Mouse (Mus musculus) MEL (cell line): Measurements from ENCODE around the gene Nlgn3. TPM values are rescaled to one million over a fixed set of nuclear protein-coding genes. Genes with fewer than 3 reads are reported as not detected.

ENCODE experiments used
- DNase-seq: peaks from one replicate; pipeline ENCODE4 v3.0.0; 2011; ENCODE audit warnings: low read depth, low spot score
- H3K27ac ChIP-seq: 2 replicates; pipeline ENCODE4 v1.5.1; 2012; ENCODE audit warnings: low read depth, mild to moderate bottlenecking, control low read depth, low read length, moderate library complexity; ENCODE audit not compliant: control insufficient read depth
- H3K27me3 ChIP-seq, 2 experiments: fragments of 150-350 bp in 1 of 2; sonication (generic) in 1 of 2; 2 replicates each; pipeline ENCODE4 v1.6.1; 2012; ENCODE audit warnings: low read length in 2 of 2, mild to moderate bottlenecking in 2 of 2, improper control_type of control experiment in 1 of 2, moderate library complexity in 1 of 2; ENCODE audit not compliant: insufficient read depth in 2 of 2, control insufficient read depth in 1 of 2
- H3K36me3 ChIP-seq, 2 experiments: 2 replicates each; pipeline ENCODE4 v1.6.1; 2012 to 2014; ENCODE audit warnings: low read length in 2 of 2, improper control_type of control experiment in 1 of 2, inconsistent platforms in 1 of 2, mild to moderate bottlenecking in 1 of 2; ENCODE audit not compliant: insufficient read depth in 2 of 2, control insufficient read depth in 1 of 2
- H3K4me1 ChIP-seq, 2 experiments: fragments of 150-350 bp in 1 of 2; sonication (generic) in 1 of 2; 2 replicates each; pipeline ENCODE4 v1.6.1; 2012; ENCODE audit warnings: low read length in 2 of 2, improper control_type of control experiment in 1 of 2, mild to moderate bottlenecking in 1 of 2; ENCODE audit not compliant: insufficient read depth in 2 of 2, control insufficient read depth in 1 of 2
- H3K4me3 ChIP-seq, 2 experiments: fragments of 150-350 bp in 1 of 2; sonication (generic) in 1 of 2; 2 replicates each; pipeline ENCODE4 v1.5.1; 2012; ENCODE audit warnings: low read depth in 2 of 2, low read length in 2 of 2, mild to moderate bottlenecking in 2 of 2, moderate library complexity in 2 of 2, control low read depth in 1 of 2, improper control_type of control experiment in 1 of 2; ENCODE audit not compliant: control insufficient read depth in 1 of 2, insufficient read depth in 1 of 2
- H3K79me2 ChIP-seq: 2 replicates; pipeline ENCODE4 v1.6.1; 2012; ENCODE audit warnings: mild to moderate bottlenecking, low read length, moderate library complexity; ENCODE audit not compliant: control insufficient read depth, poor library complexity, insufficient read depth
- H3K9ac ChIP-seq: 2 replicates; pipeline ENCODE4 v1.6.1; 2012; ENCODE audit warnings: low read depth, mild to moderate bottlenecking, control low read depth, low read length, moderate library complexity; ENCODE audit not compliant: control insufficient read depth, poor library complexity, severe bottlenecking
- H3K9me3 ChIP-seq: fragments of 150-350 bp; sonication (generic); replicated peaks from 2 replicates; pipeline ENCODE4 v1.6.1; 2012; ENCODE audit warnings: mild to moderate bottlenecking, low read length, improper control_type of control experiment, moderate library complexity; ENCODE audit not compliant: insufficient read depth
- BHLHE40 ChIP-seq: IDR thresholded peaks from 2 replicates; pipeline ENCODE4 v1.6.1; 2012; ENCODE audit warnings: low read depth, mild to moderate bottlenecking, inconsistent platforms, low read length, improper control_type of control experiment, borderline replicate concordance
- CHD1 ChIP-seq: IDR thresholded peaks from 2 replicates; pipeline ENCODE4 v1.6.1; 2012; ENCODE audit warnings: low read depth, mild to moderate bottlenecking, inconsistent platforms, low read length, improper control_type of control experiment
- CHD2 ChIP-seq: IDR thresholded peaks from 2 replicates; pipeline ENCODE4 v1.6.1; 2011; ENCODE audit warnings: low read length, improper control_type of control experiment
- CTCF ChIP-seq, 3 experiments: IDR thresholded peaks in 2 of 3; conservative IDR thresholded peaks in 1 of 3; 2 replicates each; pipeline ENCODE4 v1.5.1; 2011 to 2012; ENCODE audit warnings: low read length in 3 of 3, low read depth in 2 of 3, mild to moderate bottlenecking in 2 of 3, improper control_type of control experiment in 1 of 3, inconsistent platforms in 1 of 3, mixed read lengths in 1 of 3, moderate library complexity in 1 of 3; ENCODE audit not compliant: control insufficient read depth in 1 of 3, insufficient read depth in 1 of 3, poor library complexity in 1 of 3, severe bottlenecking in 1 of 3
- E2F4 ChIP-seq: IDR thresholded peaks from 2 replicates; pipeline ENCODE4 v1.6.1; 2011; ENCODE audit warnings: low read depth, low read length, improper control_type of control experiment, borderline replicate concordance
- ELF1 ChIP-seq: IDR thresholded peaks from 2 replicates; pipeline ENCODE4 v1.6.1; 2014; ENCODE audit warnings: low read depth, mild to moderate bottlenecking, inconsistent platforms, low read length, improper control_type of control experiment, moderate library complexity
- EP300 ChIP-seq, 2 experiments: IDR thresholded peaks; 2 replicates each; pipeline ENCODE4 v1.6.1; 2011; ENCODE audit warnings: improper control_type of control experiment in 2 of 2, low read length in 2 of 2, low read depth in 1 of 2, mild to moderate bottlenecking in 1 of 2
- ETS1 ChIP-seq: IDR thresholded peaks from 2 replicates; pipeline ENCODE4 v1.6.1; 2012; ENCODE audit warnings: low read depth, mild to moderate bottlenecking, inconsistent platforms, low read length, improper control_type of control experiment, moderate library complexity
- GABPA ChIP-seq: IDR thresholded peaks from 2 replicates; pipeline ENCODE4 v1.6.1; 2012; ENCODE audit warnings: low read depth, mild to moderate bottlenecking, inconsistent platforms, low read length, improper control_type of control experiment, moderate library complexity
- GATA1 ChIP-seq: IDR thresholded peaks from 2 replicates; pipeline ENCODE4 v1.6.1; 2011; ENCODE audit warnings: low read depth, low read length, improper control_type of control experiment
- HCFC1 ChIP-seq: IDR thresholded peaks from 2 replicates; pipeline ENCODE4 v1.6.1; 2012; ENCODE audit warnings: low read depth, mild to moderate bottlenecking, inconsistent platforms, low read length, improper control_type of control experiment, moderate library complexity
- JUND ChIP-seq: IDR thresholded peaks from 2 replicates; pipeline ENCODE4 v1.6.1; 2011; ENCODE audit warnings: low read depth, mild to moderate bottlenecking, improper control_type of control experiment, low read length
- KAT2A ChIP-seq: conservative IDR thresholded peaks from 2 replicates; pipeline ENCODE4 v1.6.1; 2012; ENCODE audit warnings: low read depth, low read length, improper control_type of control experiment, inconsistent platforms
- MAFK ChIP-seq: IDR thresholded peaks from 2 replicates; pipeline ENCODE4 v1.6.1; 2011; ENCODE audit warnings: low read depth, mild to moderate bottlenecking, low read length, improper control_type of control experiment, borderline replicate concordance
- MAX ChIP-seq: IDR thresholded peaks from 2 replicates; pipeline ENCODE4 v1.6.1; 2011; ENCODE audit warnings: low read length, improper control_type of control experiment
- MAZ ChIP-seq: IDR thresholded peaks from 2 replicates; pipeline ENCODE4 v1.6.1; 2012; ENCODE audit warnings: low read depth, mild to moderate bottlenecking, inconsistent platforms, low read length, improper control_type of control experiment
- MXI1 ChIP-seq: IDR thresholded peaks from 2 replicates; pipeline ENCODE4 v1.6.1; 2011; ENCODE audit warnings: mild to moderate bottlenecking, low read depth, low read length, improper control_type of control experiment
- MYB ChIP-seq: IDR thresholded peaks from 2 replicates; pipeline ENCODE4 v1.6.1; 2011; ENCODE audit warnings: mild to moderate bottlenecking, low read depth, low read length, improper control_type of control experiment
- MYC ChIP-seq: IDR thresholded peaks from 2 replicates; pipeline ENCODE4 v1.6.1; 2011; ENCODE audit warnings: low read depth, mild to moderate bottlenecking, low read length, improper control_type of control experiment, moderate library complexity
- NELFE ChIP-seq: IDR thresholded peaks from 2 replicates; pipeline ENCODE4 v1.6.1; 2011; ENCODE audit warnings: low read depth, low read length, improper control_type of control experiment
- NRF1 ChIP-seq: IDR thresholded peaks from 2 replicates; pipeline ENCODE4 v1.6.1; 2014; ENCODE audit warnings: low read depth, mild to moderate bottlenecking, inconsistent platforms, low read length, improper control_type of control experiment, moderate library complexity; ENCODE audit not compliant: poor library complexity, insufficient read depth, severe bottlenecking
- POLR2A ChIP-seq, 2 experiments: IDR thresholded peaks; 2 replicates each; pipeline ENCODE4 v1.6.1; 2011 to 2012; ENCODE audit warnings: low read length in 2 of 2, mild to moderate bottlenecking in 2 of 2, control low read depth in 1 of 2, improper control_type of control experiment in 1 of 2, low read depth in 1 of 2, moderate library complexity in 1 of 2; ENCODE audit not compliant: control insufficient read depth in 1 of 2, insufficient read depth in 1 of 2, poor library complexity in 1 of 2
- POLR2AphosphoS2 ChIP-seq: IDR thresholded peaks from 2 replicates; pipeline ENCODE4 v1.6.1; 2011; ENCODE audit warnings: low read length, improper control_type of control experiment
- POLR2AphosphoS5 ChIP-seq: IDR thresholded peaks from 2 replicates; pipeline ENCODE4 v1.6.1; 2012; ENCODE audit warnings: low read depth, borderline replicate concordance, mild to moderate bottlenecking, inconsistent platforms, low read length, moderate library complexity, mixed read lengths
- RAD21 ChIP-seq: IDR thresholded peaks from 2 replicates; pipeline ENCODE4 v1.6.1; 2011; ENCODE audit warnings: mild to moderate bottlenecking, low read depth, low read length, improper control_type of control experiment
- RCOR1 ChIP-seq: IDR thresholded peaks from 2 replicates; pipeline ENCODE4 v1.6.1; 2012; ENCODE audit warnings: low read depth, mild to moderate bottlenecking, inconsistent platforms, low read length, improper control_type of control experiment
- SIN3A ChIP-seq: IDR thresholded peaks from 2 replicates; pipeline ENCODE4 v1.6.1; 2012; ENCODE audit warnings: low read length, improper control_type of control experiment, inconsistent platforms
- SMC3 ChIP-seq: IDR thresholded peaks from 2 replicates; pipeline ENCODE4 v1.6.1; 2011; ENCODE audit warnings: low read depth, low read length, improper control_type of control experiment
- TAL1 ChIP-seq: IDR thresholded peaks from 2 replicates; pipeline ENCODE4 v1.6.1; 2012; ENCODE audit warnings: mild to moderate bottlenecking, inconsistent platforms, low read length, moderate library complexity, mixed read lengths
- TBP ChIP-seq: IDR thresholded peaks from 2 replicates; pipeline ENCODE4 v1.8.0; 2011; ENCODE audit warnings: low read depth, low read length, improper control_type of control experiment
- TCF12 ChIP-seq: IDR thresholded peaks from 2 replicates; pipeline ENCODE4 v1.6.1; 2014; ENCODE audit warnings: low read depth, mild to moderate bottlenecking, inconsistent platforms, low read length, improper control_type of control experiment, moderate library complexity
- UBTF ChIP-seq: IDR thresholded peaks from 2 replicates; pipeline ENCODE4 v1.6.1; 2012; ENCODE audit warnings: low read depth, mild to moderate bottlenecking, inconsistent platforms, low read length, improper control_type of control experiment, moderate library complexity, borderline replicate concordance; ENCODE audit not compliant: insufficient read depth
- USF1 ChIP-seq: IDR thresholded peaks from 2 replicates; pipeline ENCODE4 v1.6.1; 2014; ENCODE audit warnings: low read depth, mild to moderate bottlenecking, inconsistent platforms, low read length, improper control_type of control experiment, moderate library complexity
- USF2 ChIP-seq, 2 experiments: IDR thresholded peaks; 2 replicates each; pipeline ENCODE4 v1.6.1; 2011 to 2012; ENCODE audit warnings: improper control_type of control experiment in 2 of 2, low read length in 2 of 2, borderline replicate concordance in 1 of 2, inconsistent platforms in 1 of 2, low read depth in 1 of 2, mild to moderate bottlenecking in 1 of 2; ENCODE audit not compliant: insufficient read depth in 1 of 2
- ZC3H11A ChIP-seq: IDR thresholded peaks from 2 replicates; pipeline ENCODE4 v1.6.1; 2012; ENCODE audit warnings: low read depth, mild to moderate bottlenecking, inconsistent platforms, low read length, improper control_type of control experiment
- ZKSCAN1 ChIP-seq: IDR thresholded peaks from 2 replicates; pipeline ENCODE4 v1.6.1; 2012; ENCODE audit warnings: low read depth, mild to moderate bottlenecking, inconsistent platforms, low read length, improper control_type of control experiment, moderate library complexity
- ZMIZ1 ChIP-seq: IDR thresholded peaks from 2 replicates; pipeline ENCODE4 v1.6.1; 2012; ENCODE audit warnings: low read depth, mild to moderate bottlenecking, inconsistent platforms, low read length, improper control_type of control experiment, moderate library complexity
- ZNF384 ChIP-seq: IDR thresholded peaks from 2 replicates; pipeline ENCODE4 v1.6.1; 2012; ENCODE audit warnings: low read depth, mild to moderate bottlenecking, inconsistent platforms, low read length, improper control_type of control experiment
- polyA plus RNA-seq, 2 experiments: library from polyadenylated mRNA; stranded (reverse) in 1 of 2; unstranded in 1 of 2; fragments of >175 nt in 1 of 2; fragments of >200 nt in 1 of 2; gene quantifications; 2 replicates each; pipeline versions ENCODE4 v1.2.1 to v1.2.4; 2012; ENCODE audit warnings: low replicate concordance in 2 of 2, low read depth in 1 of 2; ENCODE audit not compliant: insufficient read length in 2 of 2, insufficient read depth in 1 of 2, missing spikeins in 1 of 2
- total RNA-seq: library from RNA; depleted of rRNA; stranded (reverse); fragments of 300-350 nt; gene quantifications from 2 replicates; pipeline ENCODE4 v1.2.3, GENCODE M21; 2012

The Nlgn3 gene
- total and polyA plus RNA-seq, 3 experiments, result 0.04 to 0.15 TPM; not detected in 1

- H3K9me3 ChIP-seq, result no peaks in the 10 kb centered on the region
- no peak overlapping the region for H3K9ac ChIP-seq
- H3K4me1 ChIP-seq, result peaks cover 23 to 30% of the 10 kb centered on the region in 2 experiments
- peak overlapping the region; percentile 86 for H3K27ac ChIP-seq
- no peaks in the 10 kb centered on the region for H3K79me2 ChIP-seq
- DNase-seq, result peak; percentile 85
- no peaks in the 10 kb centered on the region for H3K27me3 ChIP-seq
- H3K36me3 ChIP-seq, result peaks cover 13 to 36% of the 10 kb centered on the region in 2 experiments
- H3K4me3 ChIP-seq, result no peak overlapping the region
- TF ChIP-seq ZKSCAN1, result no peak
- peak; percentile 75 for TF ChIP-seq SIN3A
- TF ChIP-seq RAD21, result no peak
- no peak for TF ChIP-seq ZNF384
- TF ChIP-seq POLR2A (IDR thresholded peaks at IDR 0.05; ENCODE audit: control insufficient read depth in 1 of 2, insufficient read depth in 1 of 2, low read depth in 1 of 2, low read length in 2 of 2, poor library complexity in 1 of 2), result no peak
- no peak for TF ChIP-seq TBP
- peak; percentile 88 for TF ChIP-seq MXI1
- TF ChIP-seq NRF1, result no peak
- peak; percentile 85 for TF ChIP-seq RCOR1
- TF ChIP-seq TAL1, result peak; percentile 97
- TF ChIP-seq E2F4, result no peak
- peak; percentile 78; the same call in 1 of the 2 replicates for TF ChIP-seq MAZ
- TF ChIP-seq TCF12, result peak; percentile 97
- TF ChIP-seq USF1, result peak; percentile 68
- TF ChIP-seq POLR2AphosphoS5, result no peak
- no peak for TF ChIP-seq ZMIZ1
- TF ChIP-seq ETS1, result peak; percentile 85
- no peak for TF ChIP-seq JUND
- TF ChIP-seq NELFE, result no peak
- TF ChIP-seq MYB, result no peak
- TF ChIP-seq MYC, result peak; percentile 85
- no peak for TF ChIP-seq ELF1
- TF ChIP-seq BHLHE40, result peak; percentile 87; the same call in 1 of the 2 replicates
- TF ChIP-seq POLR2AphosphoS2, result no peak
- no peak for TF ChIP-seq HCFC1
- TF ChIP-seq EP300 (IDR thresholded peaks at IDR 0.05; ENCODE audit: low read depth in 1 of 2, low read length in 2 of 2), result peak; percentile 90 to 93
- TF ChIP-seq MAFK, result no peak
- TF ChIP-seq SMC3, result no peak
- no peak for TF ChIP-seq CTCF (IDR thresholded peaks at IDR 0.05 in 2 of 3, conservative IDR thresholded peaks at IDR 0.05 in 1 of 3; ENCODE audit: control insufficient read depth in 1 of 3, insufficient read depth in 1 of 3, low read depth in 2 of 3, low read length in 3 of 3, poor library complexity in 1 of 3, severe bottlenecking in 1 of 3)
- no peak for TF ChIP-seq KAT2A
- no peak for TF ChIP-seq CHD2
- TF ChIP-seq USF2 (IDR thresholded peaks at IDR 0.05; ENCODE audit: borderline replicate concordance in 1 of 2, insufficient read depth in 1 of 2, low read depth in 1 of 2, low read length in 2 of 2), result no peak
- peak; percentile 96 for TF ChIP-seq GATA1
- TF ChIP-seq ZC3H11A, result no peak
- peak; percentile 85 for TF ChIP-seq MAX
- no peak for TF ChIP-seq CHD1
- TF ChIP-seq UBTF, result no peak
- no peak for TF ChIP-seq GABPA
These were observed 11.4 kb upstream of the Nlgn3 start for GRCm38 (mm10) chrX:101287543-101287942.
